Comparison of ENCODE assay signal across 20 mouse cellular contexts in genomic region chr3:149220958-149221357, GRCm38 (mm10).
A peak's percentile ranks its signal among the peaks of the same experiment; 100 is the strongest.
DNase-seq lines count a peak whose midpoint lies in the region; ATAC-seq and TF ChIP-seq lines count a peak whose summit lies in the region.
"Had no signal": no experiment of that assay in that cellular context is flagged by ENCODE, and none has a peak within 500 bp of the region (broad histone marks: within the 10 kb centered on the region; RNA-seq: fewer than 3 reads in every experiment).

No protein-coding gene starts in this region.

- no peak for DNase-seq in gastrocnemius, adult 2 months
- DNase-seq in gastrocnemius, adult 8-10 months (ENCODE audit: low spot score in 2 of 2), result no peak
- no peak for DNase-seq in heart, postnatal 10 days
- DNase-seq in liver, result no peak
- DNase-seq in layer of hippocampus, adult 8-10 months (ENCODE audit: low spot score in 2 of 2), result no peak
- DNase-seq in left cerebral cortex, postnatal 14 days (ENCODE audit: low spot score in 2 of 2), result no peak
- DNase-seq: adrenal gland, postnatal 25 days; cerebellum, adult 11-12 months; cerebellum, postnatal 10 days; liver, embryonic 13.5 days had no signal

- no peak overlapping the region for H3K4me2 ChIP-seq in heart, embryonic 13.5 days
- no peak overlapping the region for H3K4me2 ChIP-seq in liver, embryonic 12.5 days
- H3K4me2 ChIP-seq: embryonic facial prominence, embryonic 12.5 days; forebrain, embryonic 13.5 days; liver, embryonic 13.5 days; lung, embryonic 14.5 days; midbrain, embryonic 13.5 days had no signal

- peak overlapping the region; percentile 69 for H3K27ac ChIP-seq in gastrocnemius, adult 2 months
- H3K27ac ChIP-seq in heart, embryonic 13.5 days (replicated peaks), result peak overlapping the region; percentile 42; the same call in 1 of the 2 replicates
- H3K27ac ChIP-seq in liver, embryonic 12.5 days, result 0 out of 2 replicates have a peak overlapping the region, but pooled peaks have one; percentile 4
- H3K27ac ChIP-seq: embryonic facial prominence, embryonic 12.5 days; forebrain, embryonic 13.5 days; liver, embryonic 13.5 days; midbrain, embryonic 13.5 days had no signal

- no peak for ATAC-seq in heart, embryonic 13.5 days (ENCODE audit: extremely low read depth, insufficient number of reproducible peaks, low FRiP score, low TSS enrichment)
- ATAC-seq in liver, embryonic 12.5 days, result no peak
- ATAC-seq: hindbrain, embryonic 16.5 days; midbrain, embryonic 13.5 days had no signal

- no peak overlapping the region for H3K9ac ChIP-seq in heart, embryonic 13.5 days
- H3K9ac ChIP-seq in liver, embryonic 12.5 days, result no peak overlapping the region
- H3K9ac ChIP-seq: embryonic facial prominence, embryonic 12.5 days; forebrain, embryonic 13.5 days; liver, embryonic 13.5 days; lung, embryonic 14.5 days; midbrain, embryonic 13.5 days had no signal

- peaks cover 21% of the 10 kb centered on the region for H3K4me1 ChIP-seq in heart, embryonic 13.5 days
- peaks cover 25% of the 10 kb centered on the region for H3K4me1 ChIP-seq in liver, embryonic 12.5 days
- H3K4me1 ChIP-seq: megakaryocyte, embryonic 14.5 days had no signal

- no peaks in the 10 kb centered on the region for H3K27me3 ChIP-seq in heart, embryonic 13.5 days (replicated peaks)
- H3K27me3 ChIP-seq in liver, embryonic 12.5 days (replicated peaks), result no peaks in the 10 kb centered on the region
- H3K27me3 ChIP-seq: embryonic facial prominence, embryonic 12.5 days; liver, embryonic 13.5 days; megakaryocyte, embryonic 14.5 days had no signal

- 62% methylated on average over 4 of the region's 4 CpGs for WGBS in heart, embryonic 13.5 days
- WGBS in liver, embryonic 12.5 days (ENCODE audit: insufficient replicate concordance), result 35% methylated on average over 4 of the region's 4 CpGs

- TF ChIP-seq CTCF in gastrocnemius, adult 2 months (IDR thresholded peaks at IDR 0.05), result no peak

- no peaks in the 10 kb centered on the region for H3K9me3 ChIP-seq in heart, embryonic 13.5 days
- H3K9me3 ChIP-seq in liver, embryonic 12.5 days (replicated peaks), result no peaks in the 10 kb centered on the region
- H3K9me3 ChIP-seq: embryonic facial prominence, embryonic 12.5 days; forebrain, embryonic 13.5 days; hindbrain, embryonic 10.5 days; liver, embryonic 13.5 days; midbrain, embryonic 13.5 days had no signal

- intact Hi-C loops in gastrocnemius, adult 2 months (cut with DNase I), result no loop called here
- intact Hi-C loops in heart, postnatal 10 days (cut with DNase I), result no loop called here
- intact Hi-C loops in left cerebral cortex, postnatal 14 days (cut with DNase I), result no loop called here

- no peaks in the 10 kb centered on the region for H3K36me3 ChIP-seq in heart, embryonic 13.5 days
- H3K36me3 ChIP-seq in liver, embryonic 12.5 days, result no peaks in the 10 kb centered on the region
- H3K36me3 ChIP-seq: embryonic facial prominence, embryonic 12.5 days; hindbrain, embryonic 10.5 days; liver, embryonic 13.5 days; midbrain, embryonic 13.5 days had no signal

- no peak overlapping the region for H3K4me3 ChIP-seq in gastrocnemius, adult 2 months
- H3K4me3 ChIP-seq in heart, embryonic 13.5 days, result no peak overlapping the region
- no peak overlapping the region for H3K4me3 ChIP-seq in liver, embryonic 12.5 days
- H3K4me3 ChIP-seq: embryonic facial prominence, embryonic 12.5 days; erythroblast, embryonic 14.5 days; forebrain, embryonic 13.5 days; hindbrain, embryonic 10.5 days; liver, embryonic 13.5 days; megakaryocyte, embryonic 14.5 days; midbrain, embryonic 13.5 days had no signal

Comparison
In these comparisons a context has a peak if more than half of its experiments do, and no peak if none do; other contexts are left out.
1. H3K27ac ChIP-seq: peak in every context shown above with its lines; median percentile 69 in gastrocnemius, adult 2 months; 42 in heart, embryonic 13.5 days; 4 in liver, embryonic 12.5 days.